Mouse (Mus musculus) liver, adult 2 months (tissue): ENCODE measurements at regions not wholly inside any gene's neighbourhood (a gene's known extent, or its start where the extent isn't known, plus 50 kb on each side); places are given as distances from the start of the nearest gene placed in this dataset.

ENCODE experiments used
- CTCF ChIP-seq: fragments of 200-500 bp; IDR thresholded peaks from 2 replicates; pipeline ENCODE4 v1.5.1; 2011; ENCODE audit warnings: low read depth, low read length, control low read depth
- POLR2A ChIP-seq: fragments of 200-500 bp; IDR thresholded peaks from 2 replicates; pipeline ENCODE4 v1.6.1; 2011; ENCODE audit warnings: low read length, control low read depth; ENCODE audit not compliant: insufficient read depth; ENCODE audit errors: extremely low read depth

- no peak for TF ChIP-seq POLR2A
- TF ChIP-seq CTCF: no peak
Measured at GRCm38 (mm10) chr6:100406504-100406903, 119.2 kb upstream of the Rybp start.
